Mouse (Mus musculus) testis, postnatal 10 days (tissue): Measurements from ENCODE around the gene Hsd17b14.
"Not testable (repeated sequence)": the region's sequence is repeated elsewhere in the genome, so short reads cannot be mapped to it uniquely, and the experiment has no call there.

ENCODE experiments used
- DNase-seq: peaks from one replicate; pipeline ENCODE4 v3.0.0; 2021; ENCODE audit warnings: low spot score

Gene Hsd17b14

DNA sequence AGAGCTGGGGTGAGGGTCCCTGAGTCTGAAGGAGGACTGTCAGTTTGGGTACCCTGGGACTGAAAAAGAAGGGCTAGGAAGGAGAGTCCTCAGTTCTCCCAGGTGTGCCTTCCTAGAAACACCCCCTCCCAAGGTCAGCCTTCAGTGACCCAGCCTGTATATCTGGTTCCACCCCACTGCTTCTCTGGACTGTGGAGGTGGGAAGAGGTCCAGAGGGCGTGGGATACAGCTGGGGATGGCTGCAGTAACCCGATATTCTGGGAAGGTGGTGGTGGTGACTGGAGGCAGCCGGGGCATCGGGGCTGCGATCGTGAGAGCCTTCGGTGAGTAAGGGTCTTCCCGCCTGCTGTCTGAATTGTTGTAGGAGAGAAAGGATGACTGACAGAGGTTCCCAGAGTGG is at the start of gene Hsd17b14:
TSS of gene Hsd17b14 (plus strand) at position 150 of the 400 bp plus-strand sequence.
- no peak for DNase-seq

DNA sequence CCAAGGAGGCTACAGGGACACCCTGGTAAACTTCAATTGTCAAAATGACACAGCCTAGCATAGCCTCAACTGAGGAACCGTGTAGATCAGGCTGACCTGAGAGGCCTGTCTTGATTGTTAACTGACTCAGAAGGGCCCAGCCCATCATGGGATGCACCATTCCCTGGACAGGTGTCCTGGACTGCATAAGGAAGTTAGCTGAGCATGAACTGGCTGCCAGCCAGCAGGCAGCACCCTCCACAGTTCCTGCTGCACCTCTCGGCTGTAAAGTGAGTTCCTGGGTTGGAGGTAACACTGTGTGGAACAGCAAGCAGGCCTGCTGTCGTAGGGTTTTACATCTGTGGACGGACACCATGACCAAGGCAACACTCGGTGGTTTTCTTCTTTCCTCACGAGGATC is 47.1 kb upstream of the Hsd17b14 start:
- DNase-seq = no peak

DNA sequence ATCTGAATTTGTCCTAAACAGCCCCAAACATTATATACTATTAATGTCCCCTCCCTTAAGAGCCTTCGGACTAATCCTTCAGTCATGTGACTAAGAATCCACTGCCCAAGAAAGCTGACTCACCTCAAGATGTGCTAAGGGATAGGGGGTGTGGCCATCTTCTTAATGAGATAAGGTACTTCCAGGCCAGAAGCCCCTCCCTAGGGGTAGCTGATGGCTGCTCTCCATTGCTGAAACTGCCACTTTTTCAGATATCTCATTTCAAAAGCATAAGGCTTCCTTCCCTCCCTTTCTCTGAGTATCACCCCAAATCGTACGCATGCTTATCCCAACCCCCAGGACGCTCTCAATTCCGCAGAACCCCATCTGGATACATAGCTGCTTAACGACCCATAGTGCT is 46.1 kb upstream of the Hsd17b14 start:
- no peak for DNase-seq

DNA sequence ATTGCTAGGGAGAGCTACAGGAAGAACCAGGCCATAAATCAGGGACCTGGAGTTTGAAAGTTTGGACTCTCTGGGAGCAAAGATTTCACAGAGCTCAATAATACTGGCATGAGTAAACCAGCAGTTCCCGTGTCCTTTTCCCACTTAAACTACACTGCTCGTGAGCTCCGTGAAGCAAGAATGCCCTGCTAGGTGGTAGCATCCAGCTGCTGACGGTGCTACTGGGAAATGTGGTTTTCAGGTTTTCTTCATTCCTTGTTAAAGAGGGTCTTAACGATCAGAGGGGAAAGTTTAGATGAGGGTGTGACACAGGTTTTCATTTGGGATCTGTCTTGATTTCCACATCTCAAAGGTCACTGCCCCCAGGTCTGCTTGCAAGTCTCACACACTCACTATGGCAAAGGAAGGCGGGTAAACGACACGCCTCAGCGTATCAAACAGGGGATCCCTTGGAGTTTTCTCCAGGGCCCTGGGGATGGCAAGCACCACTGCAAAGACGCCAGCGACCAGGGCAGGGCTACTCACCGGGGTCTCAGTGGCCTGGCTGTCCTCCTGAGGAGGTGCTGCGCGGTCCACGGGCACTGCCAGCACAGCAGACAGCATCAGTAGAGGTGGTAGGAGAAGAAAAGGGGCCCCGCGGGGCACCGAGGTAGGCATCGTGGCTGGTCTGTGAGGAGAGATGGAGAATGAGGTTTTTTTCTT is 45.4 kb upstream of the Hsd17b14 start:
- no peak for DNase-seq

DNA sequence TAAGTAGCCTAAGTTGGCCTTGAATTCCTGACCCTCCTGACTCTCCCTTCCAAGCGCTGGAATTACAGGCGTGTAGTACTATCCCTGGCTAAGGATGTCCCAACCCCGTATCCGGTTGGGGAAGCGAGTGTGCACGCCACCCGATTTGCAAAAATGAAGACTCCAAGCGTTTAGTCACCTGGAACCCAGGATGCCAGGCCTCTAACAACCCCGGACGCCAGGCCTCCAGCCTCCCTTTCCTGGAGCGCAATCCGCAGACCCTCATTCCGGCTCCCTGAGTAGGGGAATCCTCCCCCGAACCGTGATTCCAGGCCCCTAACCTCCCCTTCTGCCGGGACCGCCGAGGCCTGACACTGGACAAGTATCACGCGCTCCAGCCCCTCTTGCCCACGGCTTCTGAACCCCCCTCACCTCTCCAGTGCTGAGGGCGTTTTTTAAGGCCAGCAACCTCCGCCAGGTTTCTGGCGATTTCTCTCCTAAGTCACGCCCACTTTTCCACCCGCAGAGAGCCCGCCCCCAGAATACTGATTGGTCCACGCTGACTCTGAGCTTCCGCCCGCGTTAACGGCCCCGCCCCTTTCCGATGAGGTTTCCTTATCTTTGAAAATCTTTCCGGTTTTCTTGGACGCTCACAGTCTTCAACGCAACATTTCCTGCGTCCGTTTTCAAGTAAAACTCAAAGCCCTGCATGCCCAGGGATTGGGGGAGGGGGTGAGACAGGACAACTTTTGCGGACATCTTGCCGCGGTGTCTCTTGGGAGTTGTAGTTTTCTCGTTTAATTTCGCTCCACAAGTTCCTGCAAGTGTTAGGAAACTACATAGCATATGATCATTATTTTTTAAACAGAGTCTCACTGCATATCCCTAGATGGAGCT is 44.5 kb upstream of the Hsd17b14 start, which contains the start of gene Nucb1:
TSS of gene Nucb1 (minus strand) at position 495 of the 876 bp plus-strand sequence.
- peak; percentile 94 for DNase-seq

DNA sequence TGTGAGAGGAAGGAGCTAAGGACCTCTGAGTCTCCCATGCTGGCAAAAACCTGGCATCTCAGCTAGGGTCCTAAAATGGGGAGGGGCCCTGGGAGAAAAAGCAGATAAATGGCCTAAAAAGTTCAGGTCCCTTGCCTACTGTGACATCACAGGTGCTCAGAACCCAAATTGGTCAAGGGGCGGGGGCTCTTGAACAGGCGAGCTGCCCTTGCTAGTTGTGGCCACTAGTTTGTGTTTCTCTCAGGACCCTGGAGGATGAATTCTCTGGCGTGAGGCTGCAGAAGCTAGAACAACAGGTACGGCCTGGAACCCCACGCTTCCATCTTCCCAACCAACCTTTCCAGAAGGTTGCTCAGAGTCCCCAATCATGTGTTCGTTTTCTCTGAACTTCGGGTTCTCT is 40.3 kb upstream of the Hsd17b14 start:
- DNase-seq = no peak

DNA sequence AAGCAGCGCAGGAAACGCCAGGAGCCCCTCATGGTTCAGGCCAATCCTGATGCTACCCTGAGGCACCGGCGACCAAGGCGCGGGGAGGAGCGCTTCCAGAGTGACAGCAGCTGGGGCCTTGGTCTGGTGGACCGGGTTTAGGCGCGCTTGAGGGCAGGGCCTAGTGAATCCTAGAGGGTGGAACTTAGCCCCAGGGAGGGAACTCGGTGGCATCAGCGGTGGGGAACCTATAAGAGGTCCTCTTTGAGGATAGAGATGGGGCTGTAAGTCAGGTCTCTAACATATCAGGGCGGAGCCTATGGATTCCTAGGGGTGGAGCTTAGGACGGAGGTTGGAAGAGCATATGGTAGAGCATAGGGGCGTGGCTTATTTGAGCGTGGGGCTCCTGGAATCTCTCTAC is 39.3 kb upstream of the Hsd17b14 start:
- DNase-seq = no peak

DNA sequence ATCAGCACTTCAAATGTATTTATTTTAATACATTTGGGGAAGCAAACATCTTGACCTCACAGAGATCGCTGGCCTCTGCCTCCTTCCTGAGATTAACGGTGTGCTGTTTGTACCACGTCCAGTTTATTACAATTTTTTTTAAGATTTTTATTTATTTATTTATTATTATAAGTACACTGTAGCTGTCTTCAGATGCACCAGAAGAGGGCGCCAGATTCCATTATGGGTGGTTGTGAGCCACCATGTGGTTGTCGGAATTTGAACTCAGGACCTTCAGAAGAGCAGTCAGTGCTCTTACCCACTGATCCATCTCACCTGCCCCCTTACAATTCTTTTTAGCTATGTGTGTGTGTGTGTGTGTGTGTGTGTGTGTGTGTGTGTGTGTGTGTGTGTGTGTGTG is 37.8 kb upstream of the Hsd17b14 start:
- DNase-seq = not testable (repeated sequence)

DNA sequence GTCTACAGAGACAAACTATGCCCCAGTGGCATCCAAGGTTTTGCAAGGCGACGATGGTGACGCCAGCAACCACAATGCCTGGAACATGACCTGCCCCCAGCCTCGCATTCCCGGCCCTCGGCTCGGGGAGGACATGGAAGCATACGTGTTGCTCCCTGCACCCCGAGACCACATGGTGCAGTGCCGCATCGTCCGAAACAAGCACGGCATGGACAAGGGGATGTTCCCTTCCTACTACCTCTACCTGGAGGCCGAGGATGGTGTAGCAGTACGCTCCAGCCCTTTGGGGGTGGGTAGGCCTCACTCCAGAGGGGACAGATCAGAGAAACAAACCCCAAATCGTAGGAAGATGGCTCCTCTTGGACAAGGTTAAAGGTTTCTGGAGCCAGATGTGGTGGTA is 36.1 kb upstream of the Hsd17b14 start:
- DNase-seq = no peak

DNA sequence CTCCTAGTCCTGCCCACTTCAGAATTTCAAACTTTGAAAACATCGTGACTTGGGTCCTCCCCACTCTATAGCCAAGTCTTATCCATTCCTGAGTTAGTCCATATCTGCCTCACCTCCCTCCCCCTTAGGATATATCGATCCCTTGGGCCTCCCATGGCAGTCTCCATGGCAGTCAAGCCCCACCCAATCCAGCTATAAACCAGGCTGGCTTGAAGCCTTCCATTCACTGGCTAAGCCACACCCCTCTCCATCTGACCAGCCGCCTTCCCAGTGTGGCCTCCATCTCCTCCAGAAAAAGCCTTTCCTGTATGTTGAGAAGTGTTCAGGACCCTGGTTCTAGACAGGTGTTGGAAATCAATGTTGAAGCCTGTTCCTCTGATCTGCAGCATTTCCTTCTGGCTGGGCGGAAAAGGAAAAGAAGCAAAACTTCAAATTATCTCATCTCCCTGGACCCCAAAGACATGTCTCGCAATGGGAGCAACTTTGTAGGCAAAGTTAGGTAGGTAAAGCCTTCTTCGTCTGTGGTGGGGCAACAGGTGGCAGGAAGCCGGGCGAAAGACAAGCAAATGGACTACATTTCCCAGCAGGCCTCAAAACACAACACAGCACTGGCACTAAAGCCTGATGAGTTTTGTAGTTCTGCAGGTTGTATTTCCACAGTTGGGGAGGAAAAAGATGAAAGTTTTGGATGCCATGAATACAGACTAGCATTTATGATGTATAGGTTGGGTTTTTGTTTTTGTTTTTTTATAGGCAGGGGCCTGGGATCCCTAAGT is 35.2 kb upstream of the Hsd17b14 start:
- DNase-seq = no peak

DNA sequence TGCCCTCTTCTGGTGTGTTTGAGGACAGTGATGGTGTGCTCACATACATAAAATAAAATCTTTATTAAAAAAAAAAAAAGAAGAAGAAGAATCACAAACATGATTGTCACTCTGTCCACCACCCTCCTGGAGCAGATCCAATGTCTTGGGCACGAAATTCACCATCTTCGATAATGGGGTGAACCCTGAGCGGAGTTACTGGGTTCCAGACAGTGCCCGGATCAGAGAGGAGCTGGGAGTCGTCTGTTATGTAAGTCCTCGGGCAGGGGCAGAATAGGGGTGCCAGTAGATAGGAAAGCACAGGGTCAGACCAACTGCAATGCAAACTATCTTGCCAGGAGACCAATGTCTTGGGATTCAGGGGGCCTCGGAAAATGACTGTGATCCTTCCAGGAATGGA is 34.1 kb upstream of the Hsd17b14 start:
- no peak for DNase-seq

DNA sequence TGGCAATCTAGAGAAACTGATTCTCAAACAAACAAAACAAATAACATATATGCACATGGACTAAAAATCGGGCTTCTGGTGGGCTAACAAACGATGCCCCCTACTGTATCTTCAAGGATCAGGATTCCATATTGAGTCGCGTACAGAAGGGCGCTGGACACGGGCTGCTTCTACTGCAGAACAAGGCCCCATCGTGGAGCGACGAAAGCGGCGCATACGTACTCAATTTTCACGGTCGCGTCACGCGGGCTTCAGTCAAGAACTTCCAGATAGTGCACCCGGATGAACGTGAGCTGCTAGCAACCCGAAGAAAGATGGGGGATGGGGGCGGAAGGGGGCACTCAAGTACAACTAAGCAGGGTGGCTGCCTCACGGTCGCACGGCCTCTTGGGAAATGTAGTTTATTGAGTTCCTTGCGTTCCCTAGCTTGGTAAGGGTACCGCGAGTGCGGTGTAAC is 32.9 kb upstream of the Hsd17b14 start:
- DNase-seq = peak; percentile 84

DNA sequence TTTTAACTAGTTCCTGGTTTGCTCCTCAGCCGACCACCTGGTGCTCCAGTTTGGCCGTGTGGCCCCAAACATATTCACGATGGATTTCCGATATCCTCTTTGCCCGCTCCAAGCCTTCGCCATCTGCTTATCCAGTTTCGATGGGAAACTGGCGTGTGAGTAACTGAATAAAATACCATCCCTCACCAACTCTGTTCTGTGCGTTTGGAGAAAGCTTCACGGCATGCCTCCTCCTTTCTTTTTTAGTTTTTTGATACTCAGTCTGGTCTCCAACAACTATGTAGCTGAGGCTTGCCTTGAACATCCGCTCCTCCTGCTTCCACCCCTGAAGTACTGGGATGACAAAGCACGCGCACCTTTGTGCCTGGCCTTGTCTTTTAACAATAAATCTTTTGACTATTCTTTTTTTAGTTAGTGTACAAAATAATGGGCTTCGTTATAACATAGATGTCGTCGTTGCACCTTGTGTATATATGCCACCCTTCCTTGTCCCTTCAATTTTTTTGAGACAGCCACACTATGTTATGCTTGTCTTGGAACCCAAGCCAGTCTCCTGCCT is 32.4 kb upstream of the Hsd17b14 start:
- DNase-seq = no peak

DNA sequence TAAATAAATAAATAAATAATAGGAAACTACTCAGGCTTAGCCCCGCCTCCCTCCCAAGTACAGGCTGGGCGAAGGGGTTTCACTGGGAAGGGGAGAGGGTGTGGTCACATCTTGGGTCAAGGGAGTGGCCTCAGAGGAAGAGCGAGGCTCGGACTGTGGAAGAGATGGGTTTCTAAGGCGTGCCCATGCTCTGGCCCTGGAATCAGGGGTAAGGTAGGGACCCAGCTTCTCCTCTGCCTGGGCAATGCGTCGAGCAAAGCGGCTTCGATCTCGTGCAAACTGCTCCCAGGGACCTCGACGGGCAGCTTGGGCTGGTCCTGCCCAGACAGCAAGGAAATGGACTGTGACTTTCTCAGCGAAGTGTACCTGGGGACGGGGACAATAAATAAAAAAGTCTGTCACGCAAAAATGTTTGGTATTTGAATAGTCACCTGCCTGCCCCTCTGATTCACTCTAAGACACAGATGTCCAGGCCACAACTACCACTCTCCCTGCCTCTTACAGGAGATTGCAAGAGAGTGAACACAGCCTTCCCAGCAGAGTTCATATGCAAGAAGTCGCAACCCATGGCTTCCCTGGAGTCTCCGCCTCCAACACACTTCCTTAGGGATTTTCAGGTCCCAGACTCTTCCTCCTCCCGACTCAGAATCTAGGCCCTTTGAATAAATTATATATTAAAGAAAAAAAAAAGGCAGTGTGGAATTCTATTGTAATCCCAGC is 31.6 kb upstream of the Hsd17b14 start:
- DNase-seq = no peak

DNA sequence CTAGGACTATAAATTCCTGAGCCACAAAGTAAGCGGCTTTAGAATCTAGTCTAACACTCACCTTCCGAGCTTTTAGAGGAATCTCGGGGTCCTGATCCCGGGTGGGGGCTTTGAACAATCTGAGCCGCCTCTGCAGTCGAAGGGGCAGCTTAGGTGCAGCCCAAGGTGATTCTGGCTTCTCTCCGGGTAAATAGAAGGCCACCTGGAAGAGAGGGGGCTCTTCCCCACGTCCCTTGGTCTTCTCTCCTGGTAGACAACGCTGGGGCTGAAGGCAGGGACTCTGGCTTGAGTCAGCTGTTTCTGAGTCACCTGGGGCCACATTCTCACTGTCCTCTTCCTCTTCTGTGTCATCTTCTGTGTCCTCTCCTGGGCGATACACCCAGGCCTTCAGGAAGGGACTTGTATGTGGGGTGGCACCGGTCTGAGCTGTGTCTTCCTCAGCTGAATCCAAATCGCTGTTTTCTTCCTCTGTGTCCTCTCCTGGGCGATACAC is 31.0 kb upstream of the Hsd17b14 start:
- DNase-seq = no peak

DNA sequence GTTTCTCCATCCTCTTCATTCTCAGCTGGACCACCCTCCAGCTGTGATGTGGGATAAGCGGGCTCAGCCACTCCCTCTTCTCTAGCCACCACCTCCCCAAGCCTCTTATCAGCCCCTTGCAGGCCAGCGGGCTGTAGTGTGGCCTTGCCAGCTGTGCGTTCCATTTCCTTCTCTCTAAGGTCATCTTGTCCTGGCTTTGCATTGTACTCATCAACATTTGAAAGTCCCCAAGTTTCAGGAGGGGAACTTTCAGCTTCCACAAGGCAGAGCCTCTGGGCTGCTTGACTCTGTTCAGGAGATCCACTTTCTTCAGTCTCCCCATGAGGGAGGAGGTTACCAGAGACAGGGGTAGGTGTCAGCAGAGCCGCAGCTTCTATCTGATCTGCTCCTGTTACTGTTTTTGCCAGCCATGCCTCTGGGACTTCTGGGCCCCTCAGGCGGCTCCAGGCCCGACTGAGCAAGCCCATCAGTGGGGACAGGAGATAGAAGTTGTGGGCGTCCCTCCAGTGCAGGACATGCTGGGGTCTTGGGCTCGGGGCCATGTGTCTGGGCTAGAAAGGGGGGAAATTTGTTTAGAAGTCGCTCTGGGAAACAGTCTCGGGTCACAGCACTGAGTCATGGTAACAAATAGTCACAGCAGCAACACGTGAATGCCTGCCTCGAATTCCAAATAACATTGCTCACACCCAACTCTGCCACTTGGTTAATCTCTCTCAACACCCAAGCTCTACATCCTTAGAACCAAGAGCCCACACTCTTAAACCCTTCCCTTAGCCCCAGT is 29.7 kb upstream of the Hsd17b14 start:
- no peak for DNase-seq

DNA sequence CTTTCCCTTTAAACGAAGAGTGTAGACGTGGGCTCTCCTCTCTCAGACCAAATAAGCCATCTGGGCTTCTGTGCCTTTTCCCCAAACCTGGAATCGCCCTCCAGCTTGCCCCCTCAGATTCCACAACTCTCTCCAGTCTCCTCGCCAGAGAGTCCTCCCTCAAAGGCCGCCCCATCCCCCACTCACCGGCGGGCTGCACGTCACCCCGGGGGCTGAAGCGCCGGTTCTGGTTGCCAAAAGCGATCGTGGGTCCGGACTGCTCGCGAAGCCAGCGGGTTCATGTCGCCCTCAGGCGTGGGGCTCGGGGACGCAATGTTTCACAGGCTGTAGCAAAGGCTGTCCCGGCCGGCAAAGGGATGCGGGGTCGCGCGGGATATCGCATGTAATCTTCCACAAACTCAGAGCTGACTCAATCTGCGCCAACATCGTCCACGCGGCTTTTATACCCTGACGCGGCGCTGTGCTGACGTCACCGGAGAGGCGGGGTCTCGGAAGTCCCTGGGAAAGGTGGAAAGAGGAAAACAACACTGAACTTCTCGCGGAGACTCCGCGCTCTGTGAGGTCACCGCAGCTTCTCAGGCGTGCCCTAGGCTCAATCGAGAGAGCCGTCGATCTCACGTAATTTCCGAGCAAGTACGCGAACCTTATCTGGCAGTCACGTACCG is 28.8 kb upstream of the Hsd17b14 start, which contains the start of the genes Ppp1r15a and Plekha4:
TSS of gene Ppp1r15a (minus strand) at position 460 of the 665 bp plus-strand sequence.
TSS of gene Plekha4 (plus strand) at position 522 of the 665 bp plus-strand sequence.
- DNase-seq = peak; percentile 97

DNA sequence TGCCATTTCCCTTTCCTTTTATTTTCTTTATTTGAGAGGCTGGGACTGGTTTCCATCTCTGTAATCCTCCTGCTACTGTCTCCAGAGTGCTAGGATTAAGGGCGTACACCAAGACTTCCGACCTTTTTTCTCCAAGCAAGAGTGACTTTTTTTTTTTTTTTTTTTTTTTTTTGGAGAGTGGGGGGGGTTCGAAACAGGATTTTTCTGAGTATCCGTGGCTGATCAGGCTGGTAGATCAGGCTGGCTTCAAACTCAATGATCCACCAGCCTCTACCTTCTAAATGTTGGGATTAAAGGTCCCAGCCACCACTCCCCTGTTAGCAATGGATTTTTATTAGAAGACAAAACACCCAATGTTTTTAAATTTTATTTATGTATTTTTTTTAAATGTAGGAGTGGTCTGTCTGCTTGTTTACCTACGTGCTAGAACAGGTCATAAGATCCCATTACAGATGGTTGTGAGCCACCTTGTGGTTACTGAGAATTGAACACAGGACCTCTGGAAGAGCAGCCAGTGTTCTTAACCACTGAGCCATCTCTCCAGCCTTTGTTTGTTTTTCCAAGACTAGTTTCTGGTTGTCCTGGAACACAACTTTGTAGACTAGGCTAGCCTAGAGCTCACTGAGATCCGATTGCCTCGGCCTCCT is 28.1 kb upstream of the Hsd17b14 start:
- DNase-seq = no peak

DNA sequence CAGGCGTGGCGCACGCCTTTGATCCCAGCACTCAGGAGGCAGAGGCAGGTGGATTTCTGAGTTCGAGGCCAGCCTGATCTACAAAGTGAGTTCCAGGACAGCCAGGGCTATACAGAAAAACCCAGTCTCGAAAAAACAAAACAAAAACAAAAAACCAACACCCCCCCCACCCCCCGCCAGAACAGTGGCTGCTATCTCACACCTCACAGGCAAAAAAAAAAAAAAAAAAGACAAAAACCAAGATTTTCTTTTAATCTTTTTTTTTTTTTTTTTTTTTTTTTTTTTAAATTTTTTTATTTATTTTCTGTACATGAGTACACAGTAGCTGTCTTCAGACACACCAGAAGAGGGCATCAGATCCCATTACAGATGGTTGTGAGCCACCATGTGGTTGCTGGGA is 27.5 kb upstream of the Hsd17b14 start:
- DNase-seq = not testable (repeated sequence)
